Mouse (Mus musculus): Measurements from ENCODE around the gene Sipa1. TPM values are rescaled to one million over a fixed set of nuclear protein-coding genes. Genes with fewer than 3 reads are reported as not detected.
A peak's percentile ranks its signal among the peaks of the same experiment; 100 is the strongest.

Sipa1 gene
- polyA plus RNA-seq, 1 experiment from 2014 or later = 8.2 TPM

- peak overlapping the region; percentile 95 for H3K9ac ChIP-seq (ENCODE audit: low read depth, low read length)
- peak overlapping the region; percentile 85 for H3K4me3 ChIP-seq (ENCODE audit: low read depth, low read length)
- peak overlapping the region; percentile 93 for H3K27ac ChIP-seq (ENCODE audit: low read depth, low read length)
- H3K9me3 ChIP-seq (ENCODE audit: control insufficient read depth) = no peaks in the 10 kb centered on the region
- peak; percentile 10; the same call in 1 of the 2 replicates for ATAC-seq
- H3K4me1 ChIP-seq (replicated peaks; ENCODE audit: control insufficient read depth, insufficient read depth, low read length) = peaks cover 6% of the 10 kb centered on the region; the same call in 1 of the 2 replicates
- no peaks in the 10 kb centered on the region for H3K27me3 ChIP-seq (replicated peaks; ENCODE audit: control insufficient read depth, insufficient read depth, low read length)
- H3K36me3 ChIP-seq (ENCODE audit: control insufficient read depth, insufficient read depth) = peaks cover 25% of the 10 kb centered on the region
- WGBS = 26% methylated on average over 12 of the region's 12 CpGs
- TF ChIP-seq CTCF (IDR thresholded peaks at IDR 0.05; ENCODE audit: low read depth) = no peak
- peak overlapping the region; percentile 89 for H3K4me2 ChIP-seq (replicated peaks; ENCODE audit: low read depth)
These were observed 26.9 kb downstream of the Sipa1 start for GRCm38 (mm10) chr19:5636571-5637041.

GRCm38 (mm10) chr19:5636036-5636570 is 27.4 kb downstream of the Sipa1 start:
- Histone ChIP-seq H3K36me3 (ENCODE audit: control insufficient read depth, insufficient read depth) (peaks cover 20% of the 10 kb centered on the region), H3K4me3 (ENCODE audit: low read depth, low read length) (no peak overlapping the region), H3K4me1 (replicated peaks; ENCODE audit: control insufficient read depth, insufficient read depth, low read length) (peaks cover 6% of the 10 kb centered on the region; the same call in 1 of the 2 replicates), H3K27me3 (replicated peaks; ENCODE audit: control insufficient read depth, insufficient read depth, low read length) (no peaks in the 10 kb centered on the region), H3K4me2 (replicated peaks; ENCODE audit: low read depth) (no peak overlapping the region), H3K9ac (ENCODE audit: low read depth, low read length) (no peak overlapping the region), H3K9me3 (ENCODE audit: control insufficient read depth) (no peaks in the 10 kb centered on the region), H3K27ac (ENCODE audit: low read depth, low read length) (no peak overlapping the region)
- WGBS = 67% methylated on average over 7 of the region's 7 CpGs
- no peak for TF ChIP-seq CTCF (IDR thresholded peaks at IDR 0.05; ENCODE audit: low read depth)
- ATAC-seq = no peak

- H3K36me3 ChIP-seq (ENCODE audit: control insufficient read depth, insufficient read depth) = no peaks in the 10 kb centered on the region
- H3K4me3 ChIP-seq (ENCODE audit: low read depth, low read length) = no peak overlapping the region
- TF ChIP-seq CTCF (IDR thresholded peaks at IDR 0.05; ENCODE audit: low read depth) = no peak
- 79% methylated on average over 9 of the region's 9 CpGs for WGBS
- H3K4me1 ChIP-seq (replicated peaks; ENCODE audit: control insufficient read depth, insufficient read depth, low read length) = no peaks in the 10 kb centered on the region; the same call in 1 of the 2 replicates
- H3K9me3 ChIP-seq (ENCODE audit: control insufficient read depth) = no peaks in the 10 kb centered on the region
- H3K27ac ChIP-seq (ENCODE audit: low read depth, low read length) = no peak overlapping the region
- no peak overlapping the region for H3K9ac ChIP-seq (ENCODE audit: low read depth, low read length)
- H3K4me2 ChIP-seq (replicated peaks; ENCODE audit: low read depth) = no peak overlapping the region
- ATAC-seq = no peak
- H3K27me3 ChIP-seq (replicated peaks; ENCODE audit: control insufficient read depth, insufficient read depth, low read length) = no peaks in the 10 kb centered on the region
These were observed 31.4 kb downstream of the Sipa1 start for GRCm38 (mm10) chr19:5632120-5632519.

GRCm38 (mm10) chr19:5629907-5630306 is 33.6 kb downstream of the Sipa1 start:
- H3K9ac ChIP-seq (ENCODE audit: low read depth, low read length) = no peak overlapping the region
- no peaks in the 10 kb centered on the region for H3K4me1 ChIP-seq (replicated peaks; ENCODE audit: control insufficient read depth, insufficient read depth, low read length)
- H3K4me3 ChIP-seq (ENCODE audit: low read depth, low read length) = no peak overlapping the region
- H3K36me3 ChIP-seq (ENCODE audit: control insufficient read depth, insufficient read depth) = no peaks in the 10 kb centered on the region
- no peaks in the 10 kb centered on the region for H3K27me3 ChIP-seq (replicated peaks; ENCODE audit: control insufficient read depth, insufficient read depth, low read length)
- no peak for TF ChIP-seq CTCF (IDR thresholded peaks at IDR 0.05; ENCODE audit: low read depth)
- no peak for ATAC-seq
- no peak overlapping the region for H3K27ac ChIP-seq (ENCODE audit: low read depth, low read length)
- no peaks in the 10 kb centered on the region for H3K9me3 ChIP-seq (ENCODE audit: control insufficient read depth)
- no peak overlapping the region for H3K4me2 ChIP-seq (replicated peaks; ENCODE audit: low read depth)

- Histone ChIP-seq H3K9ac (ENCODE audit: low read depth, low read length) (no peak overlapping the region), H3K4me3 (ENCODE audit: low read depth, low read length) (no peak overlapping the region), H3K27ac (ENCODE audit: low read depth, low read length) (no peak overlapping the region), H3K4me2 (replicated peaks; ENCODE audit: low read depth) (no peak overlapping the region), H3K9me3 (ENCODE audit: control insufficient read depth) (no peaks in the 10 kb centered on the region), H3K27me3 (replicated peaks; ENCODE audit: control insufficient read depth, insufficient read depth, low read length) (no peaks in the 10 kb centered on the region), H3K4me1 (replicated peaks; ENCODE audit: control insufficient read depth, insufficient read depth, low read length) (no peaks in the 10 kb centered on the region), H3K36me3 (ENCODE audit: control insufficient read depth, insufficient read depth) (no peaks in the 10 kb centered on the region)
- ATAC-seq = no peak
- WGBS = 86% methylated on average over 8 of the region's 8 CpGs
- no peak for TF ChIP-seq CTCF (IDR thresholded peaks at IDR 0.05; ENCODE audit: low read depth)
These were observed 38.2 kb downstream of the Sipa1 start for GRCm38 (mm10) chr19:5625311-5625710.

- H3K4me1 ChIP-seq (replicated peaks; ENCODE audit: control insufficient read depth, insufficient read depth, low read length) = no peaks in the 10 kb centered on the region
- ATAC-seq = no peak
- H3K4me2 ChIP-seq (replicated peaks; ENCODE audit: low read depth) = no peak overlapping the region
- no peaks in the 10 kb centered on the region for H3K9me3 ChIP-seq (ENCODE audit: control insufficient read depth)
- WGBS = 74% methylated on average over 5 of the region's 5 CpGs
- no peak overlapping the region for H3K4me3 ChIP-seq (ENCODE audit: low read depth, low read length)
- H3K36me3 ChIP-seq (ENCODE audit: control insufficient read depth, insufficient read depth) = no peaks in the 10 kb centered on the region
- H3K27me3 ChIP-seq (replicated peaks; ENCODE audit: control insufficient read depth, insufficient read depth, low read length) = no peaks in the 10 kb centered on the region
- H3K9ac ChIP-seq (ENCODE audit: low read depth, low read length) = no peak overlapping the region
- TF ChIP-seq CTCF (IDR thresholded peaks at IDR 0.05; ENCODE audit: low read depth) = no peak
- no peak overlapping the region for H3K27ac ChIP-seq (ENCODE audit: low read depth, low read length)
These were observed 41.6 kb downstream of the Sipa1 start for GRCm38 (mm10) chr19:5621884-5622283.

All from intestine, postnatal 0 days (tissue).